Comparison of ENCODE assay signal across 9 mouse cellular contexts in genomic region chr7:112614791-112615668, GRCm38 (mm10).
DNase-seq lines count a peak whose midpoint lies in the region; ATAC-seq lines count a peak whose summit lies in the region.
"Had no signal": no experiment of that assay in that cellular context is flagged by ENCODE, and none has a peak within 500 bp of the region (broad histone marks: within the 10 kb centered on the region; RNA-seq: fewer than 3 reads in every experiment).

No protein-coding gene starts in this region.

- no peak for ATAC-seq in heart, embryonic 12.5 days (ENCODE audit: insufficient number of reproducible peaks, low FRiP score)
- no peak for ATAC-seq in limb, embryonic 11.5 days (ENCODE audit: insufficient number of reproducible peaks, low FRiP score, low TSS enrichment, low read depth)
- no peak for ATAC-seq in granulocyte monocyte progenitor cell, adult 5-6 weeks (replicated peaks; ENCODE audit: poor library complexity, severe bottlenecking)

- intact Hi-C loops in left cerebral cortex, postnatal 25 days (cut with DNase I): no loop called here

- 58% methylated on average over 10 of the region's 10 CpGs for WGBS in heart, embryonic 12.5 days
- WGBS in limb, embryonic 11.5 days: 73% methylated on average over 10 of the region's 10 CpGs

- H3K4me3 ChIP-seq in heart, embryonic 12.5 days: no peak overlapping the region
- H3K4me3 ChIP-seq in limb, embryonic 11.5 days (ENCODE audit: low read depth, low read length): no peak overlapping the region
- H3K4me3 ChIP-seq: megakaryocyte, embryonic 14.5 days had no signal

- no peak overlapping the region for H3K4me2 ChIP-seq in heart, embryonic 12.5 days
- no peak overlapping the region for H3K4me2 ChIP-seq in limb, embryonic 11.5 days (ENCODE audit: low read depth, severe bottlenecking)

- peak overlapping the region; percentile 73 for H3K27ac ChIP-seq in heart, embryonic 12.5 days (ENCODE audit: poor library complexity, severe bottlenecking)
- H3K27ac ChIP-seq in limb, embryonic 11.5 days (replicated peaks; ENCODE audit: low read depth, low read length): no peak overlapping the region

- no peaks in the 10 kb centered on the region for H3K27me3 ChIP-seq in heart, embryonic 12.5 days (replicated peaks)
- H3K27me3 ChIP-seq in limb, embryonic 11.5 days (ENCODE audit: control insufficient read depth, insufficient read depth, low read length): no peaks in the 10 kb centered on the region
- H3K27me3 ChIP-seq: megakaryocyte, embryonic 14.5 days had no signal

- H3K36me3 ChIP-seq in heart, embryonic 12.5 days: peaks cover 2% of the 10 kb centered on the region; the same call in 1 of the 2 replicates
- H3K36me3 ChIP-seq in limb, embryonic 11.5 days (ENCODE audit: control insufficient read depth, insufficient read depth, low read length): no peaks in the 10 kb centered on the region

- peaks cover 7% of the 10 kb centered on the region for H3K4me1 ChIP-seq in heart, embryonic 12.5 days (replicated peaks)
- H3K4me1 ChIP-seq in limb, embryonic 11.5 days (ENCODE audit: control insufficient read depth, insufficient read depth, low read length): no peaks in the 10 kb centered on the region
- H3K4me1 ChIP-seq: megakaryocyte, embryonic 14.5 days had no signal

- H3K9me3 ChIP-seq in heart, embryonic 12.5 days (replicated peaks): no peaks in the 10 kb centered on the region
- H3K9me3 ChIP-seq in limb, embryonic 11.5 days (ENCODE audit: control insufficient read depth, low read length): no peaks in the 10 kb centered on the region
- H3K9me3 ChIP-seq: megakaryocyte, embryonic 14.5 days had no signal

- DNase-seq in 3134 (ENCODE audit: extremely low read depth, insufficient read length, low spot score) (peak; percentile 71), adipocyte (ENCODE audit: low spot score) (peak; percentile 83)
- DNase-seq in limb, embryonic 11.5 days (ENCODE audit: low spot score): peak; percentile 33
- no peak for DNase-seq in spleen, postnatal 4 days (ENCODE audit: low spot score in 2 of 2)
- no peak for DNase-seq in left cerebral cortex, postnatal 25 days (ENCODE audit: low spot score in 2 of 2)
- no peak for DNase-seq in layer of hippocampus, adult 18-20 months (ENCODE audit: low spot score in 2 of 2)

- no peak overlapping the region for H3K9ac ChIP-seq in heart, embryonic 12.5 days
- H3K9ac ChIP-seq in limb, embryonic 11.5 days (ENCODE audit: low read length): no peak overlapping the region

Comparison
In these comparisons a context has a peak if more than half of its experiments do, and no peak if none do; other contexts are left out.
1. DNase-seq: peak in 3134 (single experiment), adipocyte (single experiment) and limb, embryonic 11.5 days (single experiment); none in spleen, postnatal 4 days (0 of 2), left cerebral cortex, postnatal 25 days (0 of 2) and layer of hippocampus, adult 18-20 months (0 of 2).